Mouse (Mus musculus) limb, embryonic 14.5 days (tissue): ENCODE results near the gene Xaf1. TPM values are rescaled to one million over a fixed set of nuclear protein-coding genes. Genes with fewer than 3 reads are reported as not detected.
A peak's percentile ranks its signal among the peaks of the same experiment; 100 is the strongest.
"Not testable (repeated sequence)": the region's sequence is repeated elsewhere in the genome, so short reads cannot be mapped to it uniquely, and the experiment has no call there.

Experiments
- ATAC-seq: fragments of 200-750 bp; cut with Nextera tagmentation; 2 replicates; pipeline ENCODE4 v1.8.0; 2017; ENCODE audit warnings: low read depth, moderate number of reproducible peaks, moderate TSS enrichment; ENCODE audit not compliant: low FRiP score
- DNase-seq: peaks from one replicate; pipeline ENCODE4 v3.0.0-alpha.2; 2015; ENCODE audit warnings: low spot score
- H3K27ac ChIP-seq: fragments of 300-500 bp; sonication (generic); replicated peaks from 2 replicates; pipeline ENCODE4 v1.5.1; 2014; ENCODE audit warnings: low read depth, mild to moderate bottlenecking, low read length, moderate library complexity, mixed read lengths
- H3K27me3 ChIP-seq: fragments of 300-500 bp; sonication (generic); 2 replicates; pipeline ENCODE4 v1.6.1; 2014; ENCODE audit warnings: low read length, mixed read lengths; ENCODE audit not compliant: control insufficient read depth, insufficient read depth
- H3K36me3 ChIP-seq: fragments of 300-500 bp; sonication (generic); 2 replicates; pipeline ENCODE4 v1.6.1; 2014; ENCODE audit warnings: mild to moderate bottlenecking, low read length, moderate library complexity, mixed read lengths; ENCODE audit not compliant: control insufficient read depth, insufficient read depth
- H3K4me1 ChIP-seq: fragments of 300-500 bp; sonication (generic); 2 replicates; pipeline ENCODE4 v1.6.1; 2014; ENCODE audit warnings: antibody characterized with exemption, low read length, mixed read lengths; ENCODE audit not compliant: control insufficient read depth, insufficient read depth
- H3K4me2 ChIP-seq: fragments of 300-500 bp; sonication (generic); replicated peaks from 2 replicates; pipeline ENCODE4 v1.6.1; 2014; ENCODE audit warnings: low read depth, mild to moderate bottlenecking, low read length, moderate library complexity; ENCODE audit not compliant: severe bottlenecking
- H3K4me3 ChIP-seq: fragments of 300-500 bp; sonication (generic); replicated peaks from 2 replicates; pipeline ENCODE4 v1.5.1; 2014; ENCODE audit warnings: low read length
- H3K9ac ChIP-seq: fragments of 300-500 bp; sonication (generic); 2 replicates; pipeline ENCODE4 v1.6.1; 2014; ENCODE audit warnings: mild to moderate bottlenecking, low read depth, low read length, moderate library complexity; ENCODE audit not compliant: severe bottlenecking
- H3K9me3 ChIP-seq: fragments of 300-500 bp; sonication (generic); 2 replicates; pipeline ENCODE4 v1.6.1; 2016; ENCODE audit warnings: low read length; ENCODE audit not compliant: control insufficient read depth
- POLR2A ChIP-seq: fragments of 200-500 bp; IDR thresholded peaks from 2 replicates; pipeline ENCODE4 v1.8.0; 2012; ENCODE audit warnings: inconsistent platforms, mild to moderate bottlenecking, moderate library complexity, borderline replicate concordance; ENCODE audit not compliant: insufficient read depth, insufficient read length; ENCODE audit errors: extremely low read depth
- WGBS: fragments of 180-500 bp; shearing (Covaris S2); extraction: QIAGEN DNeasy Blood & Tissue Kit; methylation state at CpG from one replicate; pipeline ENCODE4 v1.1.7; 2014; 5-methylcytosine and 5-hydroxymethylcytosine counted together
- polyA plus RNA-seq, 2 experiments: library from polyadenylated mRNA; depleted of rRNA in 1 of 2; stranded (reverse) in 1 of 2; unstranded in 1 of 2; fragments of >200 nt; fragmentation: Nextera tagmentation in 1 of 2; extraction: Ambion mirVana in 1 of 2; gene quantifications; 2 replicates each; pipeline versions ENCODE4 v1.2.1 to v1.2.3; 2012 to 2014

Xaf1 gene
- polyA plus RNA-seq, 2 experiments: 1.9 to 2.9 TPM

DNA sequence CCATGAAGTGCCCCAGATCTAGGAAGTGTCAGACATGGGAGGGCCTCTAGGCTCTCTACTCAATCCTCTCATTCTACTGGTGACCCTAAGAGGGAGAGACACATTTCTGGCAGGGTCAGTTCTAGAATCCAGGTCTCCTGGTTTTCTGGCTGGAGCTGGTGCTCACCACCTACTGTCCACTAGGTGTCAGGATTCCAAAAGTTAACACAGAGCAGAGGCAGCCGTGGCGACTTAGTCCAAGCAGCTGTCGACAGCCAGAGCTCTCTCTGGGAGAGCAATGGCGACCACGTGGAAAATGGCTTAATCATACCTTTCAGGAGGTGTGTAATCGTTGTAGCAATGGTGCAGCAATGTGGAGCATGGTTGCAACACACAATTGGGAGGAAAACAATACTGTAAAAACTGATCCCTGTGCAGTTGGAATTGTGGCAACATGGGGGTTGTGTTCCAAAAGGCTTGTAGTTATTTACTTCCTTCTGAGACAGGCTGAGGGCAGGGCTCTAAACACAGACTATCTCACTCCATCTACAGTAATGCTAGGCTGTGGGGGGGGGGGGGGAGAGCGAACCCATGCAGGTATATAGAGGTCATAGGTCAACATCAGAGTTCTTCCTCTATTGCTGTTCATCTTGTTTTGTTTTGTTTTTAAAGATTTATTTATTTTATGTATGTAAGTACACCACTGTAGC is 41.3 kb downstream of the Xaf1 start:
- no peak for TF ChIP-seq POLR2A
- ATAC-seq (peak; percentile 74), DNase-seq (peak; percentile 77)
- H3K9me3 ChIP-seq: no peaks in the 10 kb centered on the region
- H3K27ac ChIP-seq: no peak overlapping the region
- no peaks in the 10 kb centered on the region for H3K36me3 ChIP-seq
- no peak overlapping the region for H3K4me2 ChIP-seq
- H3K4me1 ChIP-seq: no peaks in the 10 kb centered on the region
- WGBS: 4% methylated on average over 7 of the region's 7 CpGs
- no peak overlapping the region for H3K4me3 ChIP-seq
- no peak overlapping the region for H3K9ac ChIP-seq
- no peaks in the 10 kb centered on the region for H3K27me3 ChIP-seq

GRCm38 (mm10) chr11:72343238-72343625 is 41.8 kb downstream of the Xaf1 start:
- H3K27me3 ChIP-seq, H3K36me3 ChIP-seq, H3K9me3 ChIP-seq, H3K4me1 ChIP-seq, H3K27ac ChIP-seq, H3K9ac ChIP-seq, ATAC-seq, H3K4me3 ChIP-seq, DNase-seq, H3K4me2 ChIP-seq: not testable (repeated sequence)
- WGBS: 89% methylated on average over 5 of the region's 5 CpGs

GRCm38 (mm10) chr11:72343904-72344303 is 42.5 kb downstream of the Xaf1 start:
- Histone ChIP-seq H3K9ac (no peak overlapping the region), H3K4me3 (no peak overlapping the region), H3K36me3 (no peaks in the 10 kb centered on the region), H3K27ac (no peak overlapping the region), H3K4me1 (0 out of 2 replicates have a peak, but pooled peaks cover 1% of the 10 kb centered on the region), H3K27me3 (no peaks in the 10 kb centered on the region), H3K9me3 (no peaks in the 10 kb centered on the region), H3K4me2 (no peak overlapping the region)
- TF ChIP-seq POLR2A: no peak
- WGBS: 20% methylated on average over 8 of the region's 8 CpGs
- ATAC-seq (no peak), DNase-seq (peak; percentile 52)

GRCm38 (mm10) chr11:72344486-72344885 is 43.1 kb downstream of the Xaf1 start:
- WGBS: 80% methylated on average over 11 of the region's 11 CpGs
- no peak overlapping the region for H3K9ac ChIP-seq

DNA sequence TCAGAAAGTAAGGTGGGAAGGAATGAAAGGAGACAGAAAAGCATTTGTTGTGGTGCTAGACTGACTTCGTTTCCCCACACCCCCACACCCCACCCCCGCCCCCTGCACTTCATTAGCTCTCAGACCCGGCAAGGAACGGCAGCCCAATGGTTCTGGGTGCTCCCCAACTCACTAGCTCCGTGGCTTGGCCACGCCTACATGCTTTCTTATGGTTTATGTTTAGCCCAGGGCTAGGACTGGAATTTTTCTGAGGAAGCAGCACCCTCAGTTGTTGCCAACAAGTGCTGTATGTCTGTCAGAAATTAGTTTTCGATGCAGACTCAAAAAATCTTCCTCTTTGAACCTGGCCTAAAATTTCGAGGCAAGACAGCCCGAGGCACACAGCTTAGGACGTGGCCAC is 47.1 kb downstream of the Xaf1 start:
- Histone ChIP-seq H3K27ac (no peak overlapping the region), H3K36me3 (no peaks in the 10 kb centered on the region), H3K4me2 (no peak overlapping the region), H3K4me1 (0 out of 2 replicates have a peak, but pooled peaks cover 3% of the 10 kb centered on the region), H3K27me3 (no peaks in the 10 kb centered on the region), H3K9ac (no peak overlapping the region), H3K4me3 (no peak overlapping the region), H3K9me3 (no peaks in the 10 kb centered on the region)
- DNase-seq (no peak), ATAC-seq (no peak)
- TF ChIP-seq POLR2A: no peak
- WGBS: 36% methylated on average over 9 of the region's 10 CpGs

More at GRCm38 (mm10) chr11:72344486-72344885, 43.1 kb downstream of the Xaf1 start:
- DNase-seq (no peak), ATAC-seq (no peak)
- Histone ChIP-seq H3K36me3 (no peaks in the 10 kb centered on the region), H3K4me1 (0 out of 2 replicates have a peak, but pooled peaks cover 3% of the 10 kb centered on the region), H3K9me3 (no peaks in the 10 kb centered on the region), H3K27me3 (no peaks in the 10 kb centered on the region), H3K4me3 (no peak overlapping the region), H3K27ac (no peak overlapping the region), H3K4me2 (no peak overlapping the region)
- no peak for TF ChIP-seq POLR2A

- H3K4me3 ChIP-seq: no peak overlapping the region
- H3K27ac ChIP-seq: no peak overlapping the region
- 36% methylated on average over 8 of the region's 8 CpGs for WGBS
- no peak overlapping the region for H3K9ac ChIP-seq
- ATAC-seq (no peak), DNase-seq (no peak)
- no peak overlapping the region for H3K4me2 ChIP-seq
- H3K4me1 ChIP-seq: 0 out of 2 replicates have a peak, but pooled peaks cover 3% of the 10 kb centered on the region
- no peaks in the 10 kb centered on the region for H3K9me3 ChIP-seq
- TF ChIP-seq POLR2A: no peak
- H3K36me3 ChIP-seq: no peaks in the 10 kb centered on the region
- no peaks in the 10 kb centered on the region for H3K27me3 ChIP-seq
Observed at GRCm38 (mm10) chr11:72349016-72349415, 47.6 kb downstream of the Xaf1 start.
